Mouse (Mus musculus): ENCODE data around the gene Med22. TPM values are rescaled to one million over a fixed set of nuclear protein-coding genes. Genes with fewer than 3 reads are reported as not detected.

Med22 gene
- polyA plus RNA-seq, 1 experiment from 2014 or later = 46.7 TPM

- no peak for DNase-seq (ENCODE audit: low spot score)
- 73% methylated on average over 5 of the region's 5 CpGs for WGBS
- H3K9me3 ChIP-seq (ENCODE audit: control insufficient read depth, low read length) = no peaks in the 10 kb centered on the region
- peak overlapping the region; percentile 93 for H3K4me2 ChIP-seq (ENCODE audit: low read depth, severe bottlenecking)
- no peaks in the 10 kb centered on the region for H3K27me3 ChIP-seq (ENCODE audit: control insufficient read depth, insufficient read depth, low read length)
- peak overlapping the region; percentile 90 for H3K4me3 ChIP-seq (ENCODE audit: low read depth, low read length)
- peak overlapping the region; percentile 98 for H3K9ac ChIP-seq (ENCODE audit: low read length)
- no peak overlapping the region for H3K27ac ChIP-seq (replicated peaks; ENCODE audit: low read depth, low read length)
- peaks cover 19% of the 10 kb centered on the region for H3K36me3 ChIP-seq (ENCODE audit: control insufficient read depth, insufficient read depth, low read length)
- peaks cover 28% of the 10 kb centered on the region for H3K4me1 ChIP-seq (ENCODE audit: control insufficient read depth, insufficient read depth, low read length)
- no peak for ATAC-seq (ENCODE audit: insufficient number of reproducible peaks, low FRiP score, low TSS enrichment, low read depth)
Observed at GRCm38 (mm10) chr2:26912253-26912770, 1.8 kb upstream of the Med22 start.

GRCm38 (mm10) chr2:26910994-26911765, 703 bp upstream of the Med22 start:
- Histone ChIP-seq H3K4me2 (ENCODE audit: low read depth, severe bottlenecking) (peak overlapping the region; percentile 93), H3K4me3 (ENCODE audit: low read depth, low read length) (peak overlapping the region; percentile 90), H3K4me1 (ENCODE audit: control insufficient read depth, insufficient read depth, low read length) (peaks cover 21% of the 10 kb centered on the region), H3K9ac (ENCODE audit: low read length) (peak overlapping the region; percentile 98), H3K27ac (replicated peaks; ENCODE audit: low read depth, low read length) (peak overlapping the region; percentile 86), H3K9me3 (ENCODE audit: control insufficient read depth, low read length) (no peaks in the 10 kb centered on the region), H3K36me3 (ENCODE audit: control insufficient read depth, insufficient read depth, low read length) (peaks cover 27% of the 10 kb centered on the region), H3K27me3 (ENCODE audit: control insufficient read depth, insufficient read depth, low read length) (no peaks in the 10 kb centered on the region)
- peak; percentile 74 for DNase-seq (ENCODE audit: low spot score)
- WGBS = 1% methylated on average over 37 of the region's 37 CpGs
- ATAC-seq (ENCODE audit: insufficient number of reproducible peaks, low FRiP score, low TSS enrichment, low read depth) = peak; percentile 7; the same call in 1 of the 2 replicates

GRCm38 (mm10) chr2:26909387-26909784, 1.1 kb downstream of the Med22 start:
- no peak overlapping the region for H3K27ac ChIP-seq (replicated peaks; ENCODE audit: low read depth, low read length)
- H3K27me3 ChIP-seq (ENCODE audit: control insufficient read depth, insufficient read depth, low read length) = no peaks in the 10 kb centered on the region
- peak overlapping the region; percentile 90 for H3K4me3 ChIP-seq (ENCODE audit: low read depth, low read length)
- peak overlapping the region; percentile 60 for H3K4me2 ChIP-seq (ENCODE audit: low read depth, severe bottlenecking)
- peaks cover 15% of the 10 kb centered on the region for H3K4me1 ChIP-seq (ENCODE audit: control insufficient read depth, insufficient read depth, low read length)
- no peak for DNase-seq (ENCODE audit: low spot score)
- no peak for ATAC-seq (ENCODE audit: insufficient number of reproducible peaks, low FRiP score, low TSS enrichment, low read depth)
- peaks cover 32% of the 10 kb centered on the region for H3K36me3 ChIP-seq (ENCODE audit: control insufficient read depth, insufficient read depth, low read length)
- peak overlapping the region; percentile 81 for H3K9ac ChIP-seq (ENCODE audit: low read length)
- no peaks in the 10 kb centered on the region for H3K9me3 ChIP-seq (ENCODE audit: control insufficient read depth, low read length)

GRCm38 (mm10) chr2:26908710-26909386, 1.6 kb downstream of the Med22 start:
- Histone ChIP-seq H3K36me3 (ENCODE audit: control insufficient read depth, insufficient read depth, low read length) (peaks cover 32% of the 10 kb centered on the region), H3K4me3 (ENCODE audit: low read depth, low read length) (peak overlapping the region; percentile 90), H3K27me3 (ENCODE audit: control insufficient read depth, insufficient read depth, low read length) (no peaks in the 10 kb centered on the region), H3K9ac (ENCODE audit: low read length) (peak overlapping the region; percentile 22; the same call in 1 of the 2 replicates), H3K27ac (replicated peaks; ENCODE audit: low read depth, low read length) (no peak overlapping the region), H3K9me3 (ENCODE audit: control insufficient read depth, low read length) (no peaks in the 10 kb centered on the region), H3K4me1 (ENCODE audit: control insufficient read depth, insufficient read depth, low read length) (peaks cover 17% of the 10 kb centered on the region), H3K4me2 (ENCODE audit: low read depth, severe bottlenecking) (peak overlapping the region; percentile 60)
- ATAC-seq (ENCODE audit: insufficient number of reproducible peaks, low FRiP score, low TSS enrichment, low read depth) (no peak), DNase-seq (ENCODE audit: low spot score) (no peak)
- 87% methylated on average over 18 of the region's 18 CpGs for WGBS

GRCm38 (mm10) chr2:26907109-26907508, 3.4 kb downstream of the Med22 start:
- no peaks in the 10 kb centered on the region for H3K27me3 ChIP-seq (ENCODE audit: control insufficient read depth, insufficient read depth, low read length)
- no peak overlapping the region for H3K4me3 ChIP-seq (ENCODE audit: low read depth, low read length)
- H3K36me3 ChIP-seq (ENCODE audit: control insufficient read depth, insufficient read depth, low read length) = peaks cover 20% of the 10 kb centered on the region
- H3K4me1 ChIP-seq (ENCODE audit: control insufficient read depth, insufficient read depth, low read length) = peaks cover 21% of the 10 kb centered on the region
- H3K9me3 ChIP-seq (ENCODE audit: control insufficient read depth, low read length) = no peaks in the 10 kb centered on the region
- H3K9ac ChIP-seq (ENCODE audit: low read length) = no peak overlapping the region
- no peak overlapping the region for H3K4me2 ChIP-seq (ENCODE audit: low read depth, severe bottlenecking)
- no peak overlapping the region for H3K27ac ChIP-seq (replicated peaks; ENCODE audit: low read depth, low read length)
- ATAC-seq (ENCODE audit: insufficient number of reproducible peaks, low FRiP score, low TSS enrichment, low read depth) (no peak), DNase-seq (ENCODE audit: low spot score) (peak; percentile 58)
- 67% methylated on average over 4 of the region's 4 CpGs for WGBS

GRCm38 (mm10) chr2:26906431-26906830, 4.0 kb downstream of the Med22 start:
- WGBS = 91% methylated on average over 3 of the region's 3 CpGs
- H3K9ac ChIP-seq (ENCODE audit: low read length) = no peak overlapping the region
- no peak overlapping the region for H3K4me3 ChIP-seq (ENCODE audit: low read depth, low read length)
- no peaks in the 10 kb centered on the region for H3K27me3 ChIP-seq (ENCODE audit: control insufficient read depth, insufficient read depth, low read length)
- peaks cover 21% of the 10 kb centered on the region for H3K4me1 ChIP-seq (ENCODE audit: control insufficient read depth, insufficient read depth, low read length)
- H3K36me3 ChIP-seq (ENCODE audit: control insufficient read depth, insufficient read depth, low read length) = peaks cover 18% of the 10 kb centered on the region
- DNase-seq (ENCODE audit: low spot score) (no peak), ATAC-seq (ENCODE audit: insufficient number of reproducible peaks, low FRiP score, low TSS enrichment, low read depth) (no peak)
- no peak overlapping the region for H3K4me2 ChIP-seq (ENCODE audit: low read depth, severe bottlenecking)
- no peak overlapping the region for H3K27ac ChIP-seq (replicated peaks; ENCODE audit: low read depth, low read length)
- H3K9me3 ChIP-seq (ENCODE audit: control insufficient read depth, low read length) = no peaks in the 10 kb centered on the region

GRCm38 (mm10) chr2:26905936-26906335, 4.5 kb downstream of the Med22 start:
- 89% methylated on average over 2 of the region's 2 CpGs for whole genome bisulfite sequencing
- Histone ChIP-seq H3K9ac (ENCODE audit: low read length) (no peak overlapping the region), H3K27me3 (ENCODE audit: control insufficient read depth, insufficient read depth, low read length) (no peaks in the 10 kb centered on the region), H3K4me1 (ENCODE audit: control insufficient read depth, insufficient read depth, low read length) (peaks cover 21% of the 10 kb centered on the region), H3K9me3 (ENCODE audit: control insufficient read depth, low read length) (no peaks in the 10 kb centered on the region), H3K4me2 (ENCODE audit: low read depth, severe bottlenecking) (no peak overlapping the region), H3K4me3 (ENCODE audit: low read depth, low read length) (no peak overlapping the region), H3K36me3 (ENCODE audit: control insufficient read depth, insufficient read depth, low read length) (peaks cover 18% of the 10 kb centered on the region), H3K27ac (replicated peaks; ENCODE audit: low read depth, low read length) (no peak overlapping the region)
- ATAC-seq (ENCODE audit: insufficient number of reproducible peaks, low FRiP score, low TSS enrichment, low read depth) (no peak), DNase-seq (ENCODE audit: low spot score) (no peak)

- Histone ChIP-seq H3K9me3 (ENCODE audit: control insufficient read depth, low read length) (no peaks in the 10 kb centered on the region), H3K27ac (replicated peaks; ENCODE audit: low read depth, low read length) (peak overlapping the region; percentile 77), H3K27me3 (ENCODE audit: control insufficient read depth, insufficient read depth, low read length) (no peaks in the 10 kb centered on the region), H3K36me3 (ENCODE audit: control insufficient read depth, insufficient read depth, low read length) (peaks cover 31% of the 10 kb centered on the region), H3K9ac (ENCODE audit: low read length) (peak overlapping the region; percentile 58), H3K4me1 (ENCODE audit: control insufficient read depth, insufficient read depth, low read length) (peaks cover 10% of the 10 kb centered on the region; the same call in 1 of the 2 replicates), H3K4me3 (ENCODE audit: low read depth, low read length) (peak overlapping the region; percentile 91), H3K4me2 (ENCODE audit: low read depth, severe bottlenecking) (peak overlapping the region; percentile 81)
- ATAC-seq (ENCODE audit: insufficient number of reproducible peaks, low FRiP score, low TSS enrichment, low read depth) (no peak), DNase-seq (ENCODE audit: low spot score) (no peak)
- 20% methylated on average over 7 of the region's 7 CpGs for WGBS
Observed at GRCm38 (mm10) chr2:26903311-26903710, 7.2 kb downstream of the Med22 start.

Measured in limb, embryonic 11.5 days (tissue).